Mouse (Mus musculus): ENCODE data around the gene Taf1c.

Taf1c gene

DNA sequence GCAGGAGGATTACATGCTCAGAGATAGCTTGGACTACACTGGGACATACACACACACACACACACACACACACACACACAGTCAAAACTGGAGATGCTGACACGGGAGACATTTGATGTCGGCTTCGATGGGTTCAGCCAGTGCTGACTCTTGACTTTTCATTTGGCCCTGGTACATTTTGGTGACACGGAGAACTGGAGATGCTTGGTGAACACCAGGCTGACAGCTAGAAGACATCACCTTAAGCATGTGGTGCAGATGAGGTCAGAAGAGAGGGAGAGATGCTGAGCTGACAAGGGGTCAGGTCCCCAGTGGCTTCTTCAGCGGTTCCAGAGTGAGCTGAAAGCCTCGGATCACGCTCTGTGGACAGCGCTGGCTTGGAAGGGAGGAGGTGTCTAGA, 18.0 kb upstream of the Taf1c start:
- no peak for DNase-seq (ENCODE audit: low read depth, low spot score)

DNA sequence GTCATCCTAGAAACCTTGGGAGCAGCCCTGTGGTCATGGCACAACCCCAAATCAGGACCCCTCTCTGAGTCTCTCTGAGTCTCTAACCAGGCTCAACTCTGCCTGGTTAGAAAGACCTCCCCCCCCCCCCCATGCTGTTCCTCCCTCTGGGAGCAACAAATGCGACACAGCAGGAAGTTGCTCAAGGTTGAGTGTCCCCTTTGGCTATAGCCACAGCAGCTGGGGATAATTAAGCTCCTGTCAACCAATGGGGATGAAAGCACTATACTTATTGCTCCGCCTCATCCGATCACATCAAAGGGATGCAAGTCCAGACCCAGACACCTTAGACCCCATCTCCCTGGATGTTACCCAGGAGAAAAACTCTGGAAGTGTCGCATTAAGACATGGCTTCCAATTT, 17.5 kb upstream of the Taf1c start:
- no peak for DNase-seq (ENCODE audit: low read depth, low spot score)

DNA sequence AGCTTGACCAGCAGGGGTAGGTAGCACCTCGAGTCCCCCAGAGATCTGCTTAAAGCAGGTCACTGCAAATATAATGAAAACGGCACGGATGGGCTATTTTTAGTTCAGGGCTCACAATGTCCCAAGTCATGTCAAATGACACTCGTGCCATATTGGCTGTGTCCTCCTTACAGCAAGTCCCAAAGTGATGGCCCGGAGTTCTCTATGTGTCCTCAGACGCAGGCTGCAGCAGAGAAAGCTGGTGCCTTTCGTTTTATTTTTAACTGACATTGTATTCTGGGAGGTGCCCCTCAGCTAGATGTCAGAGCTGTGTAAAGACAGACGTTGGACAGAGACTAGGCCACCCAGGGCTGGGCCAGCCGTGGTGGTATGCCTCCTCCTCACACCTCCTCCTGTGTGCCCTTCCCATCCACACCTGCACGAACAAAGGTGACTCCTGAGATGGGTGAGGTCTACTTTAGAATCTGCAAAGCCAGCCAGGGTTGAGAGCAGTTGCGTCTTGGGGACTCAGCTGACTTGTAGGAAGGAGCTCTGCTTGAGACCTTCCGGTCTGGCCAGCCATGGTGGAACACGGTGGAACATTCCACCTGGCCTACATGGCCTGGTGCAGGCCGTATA, 15.9 kb upstream of the Taf1c start:
- DNase-seq (ENCODE audit: low read depth, low spot score): no peak

DNA sequence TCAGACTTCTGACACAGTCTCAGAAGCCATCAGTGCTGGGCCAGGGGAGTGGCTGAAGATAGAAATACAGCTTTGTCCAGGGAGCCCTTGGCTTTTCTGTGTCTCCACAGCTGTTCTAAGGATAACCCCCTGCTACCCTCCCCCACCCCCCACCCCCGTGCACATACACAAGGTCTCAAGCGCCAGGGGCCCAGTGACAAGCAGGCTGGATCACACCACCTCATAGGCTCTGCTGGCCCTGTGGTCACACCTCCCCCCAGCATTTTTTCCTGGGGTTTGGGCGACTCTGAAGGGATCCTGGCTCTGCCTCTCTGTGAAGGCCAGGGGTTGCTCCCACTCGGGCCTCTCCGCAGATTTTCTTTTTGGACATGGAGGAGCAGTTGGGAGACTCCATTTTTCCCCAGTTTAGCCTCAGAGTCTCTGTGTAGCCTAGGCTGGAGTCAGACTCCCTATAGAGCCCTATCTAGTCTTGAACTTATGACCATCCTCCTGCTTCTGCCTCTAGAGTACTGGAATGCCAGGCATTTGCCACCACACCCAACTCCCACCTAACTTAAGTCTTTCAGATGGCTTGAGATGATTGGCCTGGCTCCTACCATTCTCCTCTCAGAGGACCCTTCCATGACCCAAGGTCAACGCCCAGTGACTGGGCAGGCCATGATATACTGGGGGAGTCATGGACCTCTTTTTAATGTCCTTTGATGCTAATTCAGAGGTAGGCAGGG, 15.3 kb upstream of the Taf1c start:
- DNase-seq (ENCODE audit: low read depth, low spot score): no peak

DNA sequence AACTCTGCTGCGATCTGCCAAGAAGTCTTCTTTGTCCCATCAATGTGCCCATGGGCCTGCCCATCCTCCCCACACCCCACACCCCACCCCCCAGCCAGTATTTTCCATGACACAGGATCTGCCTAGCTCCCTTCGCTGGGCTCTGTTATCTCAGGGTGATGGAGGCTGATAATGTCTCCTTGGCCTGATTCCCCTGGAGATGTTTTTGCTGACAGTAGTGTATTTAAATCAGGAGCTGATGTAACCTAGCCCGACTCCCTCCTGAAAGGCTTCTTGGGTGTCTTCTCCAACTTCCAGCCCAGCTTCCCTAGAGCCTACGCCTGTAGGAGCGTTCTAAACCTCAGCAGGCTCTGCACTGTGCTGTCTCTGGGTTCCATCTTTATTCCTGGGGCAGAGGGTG, 13.9 kb upstream of the Taf1c start:
- no peak for DNase-seq (ENCODE audit: low read depth, low spot score)

DNA sequence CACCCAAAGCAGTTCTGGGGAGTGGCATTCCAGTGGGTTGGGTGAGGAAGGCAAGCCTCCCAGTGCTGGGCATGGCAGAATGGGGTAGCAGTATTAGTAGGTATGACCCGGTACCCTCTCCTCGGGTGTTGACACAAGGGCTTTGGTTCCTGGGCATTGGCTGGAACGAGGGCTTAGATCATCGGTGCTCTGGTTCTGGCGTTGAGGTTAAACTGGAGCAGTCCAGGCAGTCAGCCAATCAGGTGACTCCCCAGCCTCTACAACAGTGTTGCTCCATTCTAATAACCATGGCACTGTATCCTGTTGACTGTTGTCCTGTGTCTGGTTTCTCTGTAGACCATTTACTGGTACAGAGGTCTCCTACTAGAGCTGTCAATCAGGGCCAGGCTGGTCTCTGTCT, 12.6 kb upstream of the Taf1c start:
- no peak for DNase-seq (ENCODE audit: low read depth, low spot score)

DNA sequence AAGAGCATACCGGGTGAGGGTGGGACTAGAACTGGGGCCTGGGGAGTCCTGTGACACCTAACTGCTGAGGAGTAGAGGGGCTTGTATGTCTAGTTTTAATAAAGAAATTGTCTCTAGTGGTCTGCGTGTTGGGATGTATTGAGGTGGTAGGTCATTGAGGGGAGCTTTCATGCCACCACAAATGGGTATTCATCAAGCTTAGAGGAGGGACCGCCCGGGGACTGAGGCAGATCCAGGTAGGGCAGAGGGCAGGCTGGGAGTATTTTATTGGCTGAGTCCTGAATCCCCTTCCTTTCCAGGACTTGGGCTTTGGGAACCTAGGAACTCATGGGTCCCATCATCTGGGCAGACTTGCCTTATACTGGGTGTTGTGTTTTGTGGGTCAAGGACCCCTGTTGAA, 11.8 kb upstream of the Taf1c start:
- no peak for DNase-seq (ENCODE audit: low read depth, low spot score)

DNA sequence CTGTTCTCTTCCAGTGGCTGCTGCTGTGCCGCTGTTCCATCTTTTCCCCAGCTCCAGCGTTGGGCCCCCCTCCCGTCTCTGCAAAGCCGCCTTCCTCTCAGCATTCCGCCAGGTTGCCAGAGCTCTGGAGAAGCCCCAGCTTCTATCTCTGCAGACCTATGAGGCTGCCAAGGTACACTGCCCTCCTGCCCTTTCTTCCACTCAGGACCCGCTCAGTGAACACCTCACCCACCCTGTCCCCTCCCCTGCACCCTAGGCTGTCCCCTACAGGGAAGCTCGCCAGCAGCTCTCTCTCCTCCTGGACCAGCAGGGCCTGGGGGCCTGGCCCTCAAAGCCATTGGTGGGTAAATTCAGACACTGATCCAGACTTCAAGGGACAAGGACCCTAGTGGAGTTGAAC, 11.3 kb upstream of the Taf1c start:
- DNase-seq (ENCODE audit: low read depth, low spot score): no peak

DNA sequence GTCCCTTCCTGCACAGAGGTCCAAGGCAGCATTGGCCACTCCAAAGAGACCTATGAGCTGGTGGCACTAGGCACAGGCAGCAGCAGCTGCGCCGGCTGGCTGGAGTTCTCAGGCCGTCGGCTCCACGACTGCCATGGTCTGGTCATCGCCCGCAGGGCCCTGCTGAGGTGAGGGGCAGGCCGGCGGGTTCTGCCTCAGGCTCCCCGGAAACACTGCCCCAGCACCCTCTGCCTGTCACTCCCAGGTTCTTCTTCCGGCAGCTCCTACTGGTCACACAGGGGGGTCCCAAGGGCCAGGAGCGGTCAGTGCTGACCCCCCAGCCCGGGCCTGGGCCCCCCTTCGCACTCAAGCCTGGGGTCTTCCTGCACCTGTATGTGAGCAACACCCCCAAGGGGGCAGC, 10.1 kb upstream of the Taf1c start:
- DNase-seq (ENCODE audit: low read depth, low spot score): no peak

DNA sequence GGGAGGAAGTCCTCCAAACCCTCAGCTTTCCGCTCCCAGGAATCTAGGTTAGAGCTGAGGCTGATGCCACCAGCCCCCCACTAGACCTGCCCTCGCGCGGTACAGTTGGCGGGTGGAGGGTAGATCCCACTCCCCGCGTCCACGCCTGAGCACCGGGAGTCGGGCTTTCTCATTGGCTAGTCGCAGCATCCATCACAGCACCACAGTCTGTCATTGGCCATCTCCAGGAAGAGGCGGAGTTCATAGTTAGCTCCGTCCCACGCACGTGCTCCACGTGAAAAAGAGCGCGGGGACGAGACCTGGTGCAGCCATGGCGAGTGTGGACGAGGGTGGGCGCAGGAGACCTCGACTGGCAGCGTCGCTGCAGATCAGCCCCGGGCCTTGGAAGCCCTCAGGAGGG, 7.4 kb upstream of the Taf1c start, which contains the start of gene Adad2:
Gene Adad2 (plus strand): TSS at position 277 of the 400 bp plus-strand sequence.
- no peak for DNase-seq (ENCODE audit: low read depth, low spot score)

DNA sequence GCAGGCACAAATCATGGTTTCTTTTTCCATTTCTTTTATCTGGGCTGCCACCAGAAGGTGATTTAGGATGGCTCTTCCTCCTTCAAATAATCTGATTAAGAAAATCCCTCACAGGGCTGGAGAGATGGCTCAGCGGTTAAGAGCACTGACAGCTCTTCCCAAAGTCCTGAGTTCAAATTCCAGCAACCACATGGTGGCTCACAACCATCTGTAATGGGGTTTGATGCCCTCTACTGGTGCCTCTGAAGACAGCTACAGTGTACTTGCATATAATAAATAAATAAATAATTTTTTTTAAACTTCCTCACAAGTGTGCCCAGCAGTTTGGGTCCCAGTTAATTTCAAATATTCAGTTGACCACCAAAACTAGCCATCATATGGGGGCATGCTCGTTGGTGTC, 1.2 kb upstream of the Taf1c start:
- DNase-seq (ENCODE audit: low read depth, low spot score): no peak

DNA sequence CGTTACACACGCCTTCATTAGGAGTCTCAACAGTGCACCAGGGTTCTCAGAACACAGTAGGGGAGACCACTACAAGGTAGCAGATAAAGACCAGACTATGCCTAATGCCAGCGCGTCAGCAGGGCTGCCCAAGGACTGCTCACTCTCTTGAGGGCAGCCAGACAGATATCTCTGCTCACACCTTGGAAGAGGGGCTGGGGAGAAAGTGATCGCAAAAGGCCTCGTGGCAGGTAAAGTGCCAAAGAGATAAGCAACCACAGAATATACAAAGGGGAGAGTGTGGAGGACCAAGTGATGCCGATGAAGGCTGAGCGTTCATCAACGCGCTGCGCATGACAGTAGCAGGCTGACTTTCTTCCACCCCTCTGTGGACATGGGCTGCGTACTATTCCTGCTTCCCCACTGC, 621 bp downstream of the Taf1c start:
- peak; percentile 12 for DNase-seq (ENCODE audit: low read depth, low spot score)

DNA sequence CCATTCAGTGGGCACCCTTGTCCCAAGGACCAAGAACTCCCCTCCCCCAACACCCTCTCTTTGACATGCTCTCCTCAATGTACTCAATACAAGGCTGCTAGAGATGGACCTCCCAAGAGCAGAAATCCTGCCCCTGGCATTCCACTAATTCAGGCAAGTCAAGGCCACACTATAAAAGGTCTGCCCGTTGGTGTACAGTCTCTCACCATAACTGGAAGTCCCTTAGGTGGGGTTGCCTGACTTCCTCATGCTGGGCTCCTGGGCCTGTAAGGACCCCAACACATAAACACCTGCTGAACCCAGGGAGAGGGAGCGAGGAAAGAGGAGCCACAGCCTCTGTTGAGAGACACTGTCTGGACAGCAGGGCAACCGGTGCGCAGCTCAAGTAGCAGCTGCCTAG, 1.3 kb downstream of the Taf1c start:
- no peak for DNase-seq (ENCODE audit: low read depth, low spot score)

DNA sequence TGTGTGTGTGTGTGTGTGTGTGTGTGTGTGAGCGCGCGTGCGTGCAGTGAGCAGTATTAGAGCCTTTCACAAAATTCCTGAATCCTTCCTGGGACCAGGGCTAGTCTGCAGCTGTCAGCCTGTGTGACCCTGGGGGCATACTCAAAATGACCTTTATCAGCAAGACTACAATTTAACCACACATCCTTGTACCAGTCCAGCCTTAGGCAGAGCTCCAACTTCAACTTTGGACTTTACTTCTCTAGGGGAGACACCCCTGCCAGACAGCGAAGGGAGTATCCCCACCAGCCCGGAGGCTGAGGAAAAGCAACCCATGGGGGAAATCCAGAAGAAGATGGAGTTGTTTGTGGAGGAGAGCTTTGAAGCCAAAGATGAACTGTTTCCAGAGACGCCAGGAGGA, 13.6 kb downstream of the Taf1c start:
- no peak for DNase-seq (ENCODE audit: low read depth, low spot score)

DNA sequence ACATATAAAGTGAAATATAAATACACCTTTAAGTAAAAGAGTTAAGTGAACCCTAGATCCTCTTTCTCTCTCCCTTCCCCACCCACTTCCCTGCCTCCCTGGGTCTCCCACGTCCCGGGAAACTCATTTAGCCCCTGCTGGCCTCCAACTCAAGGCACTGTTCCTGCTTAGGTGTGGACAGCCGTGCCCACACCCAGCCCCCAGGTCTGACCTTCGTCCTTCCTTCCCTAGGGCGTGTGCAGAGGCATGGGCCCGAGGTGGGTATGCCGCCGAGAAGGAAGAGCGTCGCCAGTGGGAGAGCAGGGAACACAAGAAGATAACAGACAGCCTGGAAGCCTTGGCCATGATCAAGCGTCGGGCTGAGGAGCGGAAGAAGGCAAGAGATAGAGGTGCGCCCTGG, 14.7 kb downstream of the Taf1c start:
- no peak for DNase-seq (ENCODE audit: low read depth, low spot score)

DNA sequence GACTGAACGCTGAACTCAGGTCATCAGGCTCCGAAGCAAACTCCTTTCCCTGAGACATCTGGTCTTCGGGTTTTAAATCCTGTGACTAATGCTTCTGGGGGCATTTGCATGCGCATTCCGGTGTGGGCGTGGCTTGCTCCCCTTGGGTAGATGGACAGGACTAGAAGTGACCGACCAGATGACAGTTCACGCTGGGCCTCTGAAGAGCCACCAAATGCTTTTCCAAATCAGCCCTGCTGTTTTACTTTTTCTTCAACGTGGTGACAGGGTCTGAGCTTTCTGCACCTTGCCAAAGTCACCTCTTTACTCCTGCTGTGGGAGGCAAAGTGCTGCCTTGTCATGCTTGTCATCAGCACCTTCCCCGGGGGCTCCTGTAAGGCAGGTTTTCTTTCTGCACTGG, 16.2 kb downstream of the Taf1c start:
- no peak for DNase-seq (ENCODE audit: low read depth, low spot score)

DNA sequence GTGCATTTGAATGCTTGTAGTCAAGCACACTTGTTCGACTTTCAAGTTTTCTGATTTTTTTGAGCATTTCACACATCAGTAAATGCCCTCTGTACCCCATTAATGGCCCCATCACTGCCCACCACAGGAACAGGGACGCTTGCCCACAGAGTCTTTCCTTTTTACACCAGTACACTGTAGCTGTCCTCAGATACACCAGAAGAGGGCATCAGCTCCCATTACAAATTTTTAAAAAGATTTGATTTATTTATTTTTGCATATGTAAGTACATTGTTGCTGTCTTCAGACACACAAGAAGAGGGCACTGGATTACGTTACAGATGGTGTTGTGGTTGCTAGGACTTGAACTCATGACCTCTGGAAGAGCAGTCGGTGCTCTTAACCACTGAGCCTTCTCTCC, 16.7 kb downstream of the Taf1c start:
- DNase-seq (ENCODE audit: low read depth, low spot score): no peak

DNA sequence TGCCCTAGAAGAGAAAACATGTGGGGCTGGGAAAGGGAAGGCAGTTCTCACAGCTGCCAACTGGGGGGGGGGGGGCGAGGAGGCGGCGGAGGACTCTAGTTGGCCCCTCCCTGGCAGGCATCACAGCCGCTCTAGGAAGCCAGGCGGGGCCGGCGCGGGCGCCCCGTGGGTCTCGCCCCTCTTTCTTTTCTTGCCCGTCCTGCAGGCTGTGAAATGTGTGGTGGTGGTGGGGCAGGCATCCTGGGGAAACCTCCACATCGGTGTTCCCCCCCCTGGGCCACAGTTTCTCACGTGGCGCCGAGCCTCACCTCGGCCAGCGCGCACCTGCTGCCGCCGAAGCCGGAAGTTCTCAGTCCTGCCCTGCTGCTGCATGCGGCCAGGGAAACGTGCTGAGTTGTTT, 19.1 kb downstream of the Taf1c start:
- no peak for DNase-seq (ENCODE audit: low read depth, low spot score)

DNA sequence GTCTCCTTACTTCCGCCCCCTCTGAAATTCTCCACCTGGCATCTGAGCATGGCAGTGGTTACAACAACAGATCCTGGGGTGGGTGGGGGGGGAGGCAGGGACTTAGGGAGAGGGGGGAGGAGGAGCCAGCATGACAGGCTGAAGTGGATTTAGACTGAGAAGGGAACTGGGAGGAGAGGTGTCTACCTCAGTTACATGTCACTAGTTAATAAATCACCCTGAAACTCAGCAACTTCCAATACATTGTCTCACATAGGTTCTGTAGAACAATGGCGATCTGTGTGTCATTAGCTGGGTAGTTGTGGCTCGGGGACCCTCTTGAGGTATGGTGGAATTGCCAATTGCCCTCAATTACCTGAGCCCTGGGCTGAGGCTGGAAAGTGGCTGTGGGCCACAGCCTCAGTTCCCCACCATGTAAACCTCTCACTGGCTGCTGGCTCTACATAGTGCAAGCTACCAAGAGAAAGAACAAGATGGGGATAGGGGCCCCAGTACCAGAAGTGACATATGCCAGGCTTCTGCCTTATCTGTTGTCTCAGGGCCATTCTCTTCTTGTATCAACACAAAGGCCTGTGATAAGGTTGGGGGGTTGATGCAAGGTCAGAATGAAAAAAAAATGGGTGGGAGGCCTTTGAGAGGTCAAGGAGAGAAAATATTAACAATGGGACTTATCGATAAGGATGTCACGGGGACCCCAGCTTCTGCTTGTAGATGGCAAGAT, 24.4 kb downstream of the Taf1c start:
- no peak for DNase-seq (ENCODE audit: low read depth, low spot score)

DNA sequence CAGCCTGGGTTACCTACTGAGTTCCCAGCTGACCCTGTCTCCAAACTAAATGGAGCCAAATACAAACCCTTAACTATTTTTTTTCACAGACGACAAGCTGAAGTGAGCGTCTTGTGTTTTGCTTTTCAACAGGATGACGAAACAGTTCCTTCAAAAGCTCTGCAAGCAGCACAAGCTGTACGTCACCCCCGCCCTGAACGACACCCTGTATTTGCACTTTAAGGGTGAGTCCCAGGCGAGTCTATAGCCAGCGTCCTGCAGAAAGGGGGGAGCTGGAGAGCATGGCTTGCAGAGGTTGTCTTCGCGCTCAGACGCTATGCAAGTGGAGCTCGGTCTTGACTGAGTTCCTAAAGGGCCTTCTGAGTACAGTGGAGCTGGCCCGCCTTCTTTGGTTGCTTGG, 25.9 kb downstream of the Taf1c start:
- DNase-seq (ENCODE audit: low read depth, low spot score): no peak

DNA sequence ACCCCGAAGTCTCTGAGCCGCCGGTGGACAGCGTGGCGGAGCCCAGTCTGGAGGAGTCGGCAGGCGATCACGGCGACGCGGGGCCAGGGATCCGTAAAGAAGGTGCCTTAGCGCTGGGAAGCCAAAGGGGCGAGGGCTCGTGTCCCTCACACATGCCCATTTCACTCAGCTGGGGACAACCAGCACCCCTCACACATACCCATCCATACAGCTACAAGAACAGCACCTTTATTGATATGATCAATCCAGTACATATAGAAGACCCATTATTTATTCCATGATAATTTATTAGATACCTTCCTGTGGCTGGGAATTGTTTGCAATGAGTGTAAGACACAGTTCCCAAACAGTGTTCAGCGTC, 29.7 kb downstream of the Taf1c start:
- DNase-seq (ENCODE audit: low read depth, low spot score): no peak

DNA sequence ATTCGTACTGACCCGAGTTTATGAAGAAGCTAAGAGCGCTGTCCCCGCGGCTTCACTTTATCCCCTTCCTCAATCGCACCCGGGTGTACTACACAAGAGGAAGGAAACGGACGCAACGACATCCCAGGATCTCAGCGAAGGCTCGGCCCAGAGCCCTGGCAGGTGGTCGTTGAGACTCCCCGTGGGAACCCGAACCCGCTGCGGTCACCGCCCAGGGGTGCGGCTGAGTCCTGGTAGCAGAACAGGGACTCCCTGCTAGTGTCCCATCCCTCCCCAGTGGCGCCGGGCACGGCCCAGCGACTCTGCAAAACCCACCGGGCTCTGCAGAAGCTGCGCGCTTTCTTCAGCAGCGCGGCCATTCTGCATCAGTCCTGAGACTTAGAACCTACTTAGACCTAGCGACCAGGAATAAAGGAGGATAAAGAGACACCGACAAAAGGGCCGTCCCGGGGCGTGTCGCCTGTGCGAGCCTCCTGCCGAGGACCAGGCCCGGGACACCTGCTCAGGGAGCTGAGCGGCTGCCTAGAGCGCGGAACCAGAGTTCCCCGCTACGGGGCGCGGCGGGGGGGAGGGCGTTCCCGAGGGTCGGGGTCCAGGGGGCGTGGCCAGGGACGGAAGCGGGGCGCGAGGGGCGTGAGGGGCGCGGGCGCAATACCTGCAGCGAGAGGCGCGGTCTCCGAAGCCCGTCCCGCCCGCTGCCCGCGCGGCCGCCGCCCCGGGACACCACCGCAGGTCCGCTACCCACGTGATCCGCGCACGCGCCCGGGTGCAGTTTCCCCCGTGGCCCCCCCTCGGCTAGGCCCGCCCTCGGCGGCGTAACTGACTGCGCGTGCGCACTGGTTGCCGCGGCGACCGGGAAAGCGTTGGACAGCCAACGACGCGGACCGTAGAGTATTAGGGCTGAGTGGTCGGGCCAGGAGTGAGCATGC, 30.3 kb downstream of the Taf1c start, which contains the start of the genes Hsdl1 and Dnaaf1:
Gene Hsdl1 (minus strand): TSS at position 747 of the 929 bp plus-strand sequence.
Gene Dnaaf1 (plus strand): TSS at position 799 of the 929 bp plus-strand sequence.
- DNase-seq (ENCODE audit: low read depth, low spot score): peak; percentile 84

Data from c-Kit-negative CD71-positive TER-119-positive erythroid progenitor cells, embryonic 14.5 days (primary cell).